In genomic region chr2:17644282-17645262, GRCm38 (mm10) we compare ENCODE assay signal across 8 mouse cellular contexts.
A peak's percentile ranks its signal among the peaks of the same experiment; 100 is the strongest.
DNase-seq lines count a peak whose midpoint lies in the region; ATAC-seq and TF ChIP-seq lines count a peak whose summit lies in the region.

No protein-coding gene starts in this region.

- intact Hi-C loops in gastrocnemius, postnatal 36 days (cut with DNase I), result loop anchor here (5.0 to 10.0 kb wide), 2 partner anchors 198 to 700 kb away; no protein-coding TSS in a partner anchor

- no peak overlapping the region for H3K4me3 ChIP-seq in lung, adult 2 months (replicated peaks; ENCODE audit: extremely low read depth, low read depth, low read length)

- peaks cover 2% of the 10 kb centered on the region for H3K4me1 ChIP-seq in lung, adult 2 months (ENCODE audit: control insufficient read depth, insufficient read depth, low read length)

- WGBS in lung, adult 2 months, result 21% methylated on average over 3 of the region's 3 CpGs

- TF ChIP-seq POLR2A in lung, adult 2 months (IDR thresholded peaks at IDR 0.05; ENCODE audit: borderline replicate concordance, extremely low read depth, low read depth, low read length), result no peak

- peak; percentile 14 to 19 for DNase-seq in gastrocnemius, postnatal 36 days
- DNase-seq in kidney, postnatal 10 days, result peak; percentile 72
- peak; percentile 48 for DNase-seq in lung, adult 2 months
- DNase-seq in retina, embryonic 14.5 days (ENCODE audit: low spot score), result peak; percentile 79
- DNase-seq in yolk sac, embryonic 10.5 days (ENCODE audit: low spot score), result peak; percentile 17

- peak; percentile 87 for TF ChIP-seq CTCF in lung, adult 2 months (IDR thresholded peaks at IDR 0.05; ENCODE audit: insufficient read depth, low read length)

- ATAC-seq in CD4-positive, CD25-positive, alpha-beta regulatory T cell, adult 4 months, result peak; percentile 70
- ATAC-seq in activated CD4-positive, CD25-positive, alpha-beta regulatory T cell, adult 4 months, result peak; percentile 59
- peak; percentile 84 for ATAC-seq in common myeloid progenitor, adult 5-6 weeks (replicated peaks; ENCODE audit: low read depth, poor library complexity, severe bottlenecking)

Comparison
In these comparisons a context has a peak if more than half of its experiments do, and no peak if none do; other contexts are left out.
1. DNase-seq: peak in every context shown above with its lines; median percentile 79 in retina, embryonic 14.5 days; 72 in kidney, postnatal 10 days; 48 in lung, adult 2 months; 17 in yolk sac, embryonic 10.5 days; 16 in gastrocnemius, postnatal 36 days.